Mouse (Mus musculus): ENCODE measurements around the gene Trp53bp1.

Trp53bp1 gene

DNA sequence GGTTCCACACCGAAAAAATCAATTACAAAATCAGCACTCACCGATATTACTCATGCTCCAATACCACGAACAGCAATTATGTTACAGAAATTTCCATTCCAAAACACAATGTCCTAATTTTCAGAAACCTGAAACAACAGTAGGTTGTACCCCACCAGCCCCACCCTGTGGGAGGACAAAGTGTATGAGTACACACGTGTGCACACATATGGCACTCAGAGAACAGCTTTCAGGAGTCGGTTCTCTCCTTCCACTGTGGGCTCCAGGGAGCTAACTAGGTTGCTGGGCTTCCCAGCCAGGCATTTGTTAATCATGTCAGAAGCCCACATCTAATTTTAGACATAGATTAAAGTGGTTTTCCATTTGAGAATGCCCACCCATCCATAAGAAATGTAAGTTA lies 27.1 kb downstream of the Trp53bp1 start:
- DNase-seq = no peak

GRCm38 (mm10) chr2:121239426-121239825 lies 31.8 kb downstream of the Trp53bp1 start:
- no peak for DNase-seq

GRCm38 (mm10) chr2:121235460-121236072 lies 35.6 kb downstream of the Trp53bp1 start:
- DNase-seq = no peak

DNA sequence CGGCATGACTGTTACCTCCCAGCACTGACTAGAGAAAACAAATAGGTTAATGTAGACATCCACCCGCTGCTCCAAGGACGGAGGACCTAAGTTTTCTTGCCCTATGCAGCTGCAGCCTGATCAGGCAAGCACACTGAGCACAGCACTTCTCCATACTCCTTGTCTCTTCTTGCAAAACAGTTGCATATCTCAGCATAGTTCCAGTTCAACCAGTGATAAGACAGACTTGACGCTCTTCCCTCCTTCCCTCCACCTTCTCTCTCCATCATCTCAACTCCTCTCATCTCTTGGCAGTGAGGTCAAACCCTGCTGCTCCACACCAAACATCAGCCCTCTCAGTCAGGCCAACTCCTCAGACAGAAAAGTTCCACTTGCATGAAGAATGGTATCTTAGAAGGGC lies 43.1 kb downstream of the Trp53bp1 start:
- no peak for DNase-seq

DNA sequence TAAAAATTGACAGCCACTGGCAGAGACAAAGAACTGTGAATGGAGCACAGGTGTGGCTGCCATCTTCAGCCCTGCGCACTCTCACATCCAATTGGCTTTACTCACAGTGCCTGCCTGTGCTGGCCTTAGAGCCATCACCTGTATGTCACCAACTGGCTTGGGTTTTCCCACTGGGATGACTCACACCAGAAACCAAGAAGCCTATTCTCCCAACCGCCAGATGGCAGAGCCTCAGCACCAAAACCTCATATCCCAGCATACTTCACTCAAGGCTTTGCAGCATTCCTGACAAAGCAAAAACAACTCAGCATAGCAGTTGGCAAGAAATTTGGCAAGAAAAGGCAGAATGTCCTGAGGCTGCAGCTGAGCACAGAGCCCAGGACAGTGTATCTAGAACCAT lies 48.2 kb downstream of the Trp53bp1 start:
- DNase-seq = no peak

- no peak for DNase-seq
These were observed 51.2 kb downstream of the Trp53bp1 start for GRCm38 (mm10) chr2:121219994-121220393.

DNA sequence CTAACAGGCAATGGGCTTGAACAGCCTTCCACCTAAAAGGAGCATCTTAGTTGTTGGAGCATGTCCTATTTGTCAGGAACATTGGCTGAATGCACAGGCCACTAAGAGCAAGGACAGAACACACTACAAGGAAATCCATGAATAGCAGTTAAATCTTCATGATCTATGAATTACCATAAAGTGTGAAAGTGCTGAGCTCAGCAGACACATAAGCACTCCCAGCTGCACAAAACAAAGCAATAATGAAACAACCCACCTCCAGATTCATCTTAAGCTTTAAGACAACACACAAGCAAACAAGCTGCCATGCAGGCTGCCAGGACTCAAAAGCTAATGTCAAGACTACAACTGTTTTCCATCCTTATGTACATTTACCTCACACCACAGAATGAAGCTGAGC lies 52.0 kb downstream of the Trp53bp1 start:
- DNase-seq = no peak

GRCm38 (mm10) chr2:121214491-121214890 lies 56.7 kb downstream of the Trp53bp1 start:
- no peak for DNase-seq

GRCm38 (mm10) chr2:121206541-121206940 lies 64.7 kb downstream of the Trp53bp1 start:
- no peak for DNase-seq

DNA sequence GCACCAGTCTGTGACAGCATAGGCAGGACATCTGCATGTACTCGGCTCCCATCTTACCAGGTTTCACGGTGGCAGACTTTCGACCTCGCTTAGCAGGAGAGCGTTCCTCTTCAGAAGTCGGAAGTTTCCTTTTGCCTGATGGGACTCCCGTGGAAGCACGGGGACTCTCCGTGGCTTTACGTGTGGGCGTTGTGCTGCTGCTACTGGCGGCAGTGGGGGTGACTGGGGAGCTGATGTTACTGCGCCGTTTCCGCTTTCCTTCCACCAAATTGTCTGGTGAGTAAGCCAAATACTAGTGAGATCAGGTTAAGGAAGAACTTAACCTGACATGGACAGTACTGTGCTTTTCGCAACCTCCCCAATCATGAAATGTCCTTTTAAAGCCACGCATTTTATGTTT lies 66.9 kb downstream of the Trp53bp1 start:
- DNase-seq = no peak

GRCm38 (mm10) chr2:121195466-121195865 lies 75.7 kb downstream of the Trp53bp1 start:
- DNase-seq = no peak

GRCm38 (mm10) chr2:121188530-121188929 lies 82.7 kb downstream of the Trp53bp1 start:
- DNase-seq = no peak

DNA sequence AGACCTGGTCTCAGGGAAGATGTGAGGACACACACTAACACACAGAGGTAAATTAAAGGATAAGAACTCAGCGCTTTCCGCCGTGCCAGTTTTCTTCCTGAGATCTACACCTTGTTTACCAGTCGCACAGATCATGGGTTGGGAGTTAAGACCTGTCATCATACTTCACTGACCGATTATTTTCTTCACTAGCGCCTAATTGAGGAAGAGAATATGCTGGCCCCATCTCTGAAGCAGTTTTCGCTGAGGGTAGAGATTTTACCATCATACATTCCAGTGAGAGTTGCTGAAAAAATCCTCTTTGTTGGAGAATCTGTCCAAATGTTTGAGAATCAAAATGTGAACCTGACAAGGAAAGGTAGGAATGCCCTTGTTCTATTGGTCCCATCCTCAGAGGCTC lies 87.1 kb downstream of the Trp53bp1 start:
- DNase-seq = no peak

DNA sequence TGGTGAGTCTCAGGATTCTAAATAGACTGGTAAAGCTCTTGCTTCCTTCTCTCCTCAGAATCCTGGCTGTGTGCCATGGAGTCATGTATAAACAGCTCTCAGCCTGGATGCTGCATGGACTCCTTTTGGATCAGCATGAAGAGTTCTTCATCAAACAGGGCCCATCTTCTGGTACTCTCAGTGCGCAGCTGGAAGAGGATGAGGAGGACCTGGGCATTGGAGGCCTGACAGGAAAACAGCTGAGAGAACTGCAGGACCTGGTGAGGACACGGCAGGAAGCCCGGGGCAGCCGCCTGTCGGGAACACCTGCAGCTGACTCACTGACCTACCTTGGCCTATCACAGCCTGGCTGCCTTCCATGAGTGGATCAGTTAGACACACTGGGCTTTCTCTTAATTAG lies 87.8 kb downstream of the Trp53bp1 start:
- DNase-seq = no peak

- no peak for DNase-seq
These were observed 92.3 kb downstream of the Trp53bp1 start for GRCm38 (mm10) chr2:121178828-121179479.

GRCm38 (mm10) chr2:121170980-121171742 lies 100.0 kb downstream of the Trp53bp1 start, which contains the start of gene Zscan29:
Gene Zscan29, minus strand, starts transcription at chr2:121171125.
- DNase-seq = peak; percentile 95

DNA sequence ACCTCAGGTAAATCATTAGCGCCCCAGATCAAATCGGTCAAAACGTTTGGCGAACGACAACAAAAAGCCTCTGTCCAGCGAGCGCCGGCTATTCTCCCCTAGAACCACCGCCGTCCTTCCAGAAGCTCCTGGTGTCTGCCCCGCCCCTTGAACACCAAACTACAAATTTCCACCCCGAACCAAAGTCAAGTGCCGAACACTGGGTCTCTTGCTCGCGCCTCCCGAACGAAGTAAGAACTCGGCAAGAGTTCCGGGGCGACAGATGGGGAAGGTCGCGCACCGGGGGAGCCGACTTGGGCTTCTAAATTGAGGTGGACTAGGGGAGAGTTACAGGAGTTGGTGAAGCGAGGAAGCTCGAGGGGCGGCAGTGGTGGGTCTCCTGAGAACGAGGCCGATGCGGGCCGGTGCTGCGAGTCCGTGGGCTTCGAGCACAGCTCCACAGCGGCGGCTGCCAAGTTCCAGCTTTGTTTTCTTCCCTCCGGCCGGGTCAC lies 100.7 kb downstream of the Trp53bp1 start, which contains the start of gene Tubgcp4:
Tubgcp4 (plus strand) TSS at position 174 of the 491 bp plus-strand sequence.
- DNase-seq = peak; percentile 70

- DNase-seq = peak; percentile 39
These were observed 101.3 kb downstream of the Trp53bp1 start for GRCm38 (mm10) chr2:121169902-121170301.

GRCm38 (mm10) chr2:121169173-121169572 lies 102.0 kb downstream of the Trp53bp1 start:
- DNase-seq = no peak

DNA sequence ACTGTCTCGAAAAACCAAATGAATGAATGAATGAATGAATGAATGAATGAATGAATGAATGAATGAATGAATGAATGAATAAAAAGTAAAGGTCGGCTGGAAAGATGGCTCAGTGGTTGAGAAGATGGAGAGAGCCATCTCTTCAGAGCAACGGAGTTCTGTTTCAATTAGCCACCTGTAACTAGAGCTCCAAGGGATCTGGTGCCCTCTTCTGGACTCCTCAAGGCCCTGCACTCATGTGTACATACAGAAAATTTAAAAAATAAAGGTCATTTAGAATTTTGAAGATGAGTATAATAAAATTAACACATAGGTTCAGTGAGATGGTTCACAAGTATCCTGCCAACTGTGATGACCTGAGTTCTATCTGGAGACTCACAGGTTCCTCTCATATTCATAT lies 118.1 kb downstream of the Trp53bp1 start:
- no peak for DNase-seq

- no peak for DNase-seq
These were observed 121.5 kb downstream of the Trp53bp1 start for GRCm38 (mm10) chr2:121149679-121150078.

Measured in thymus, postnatal 4 days (tissue).